Mouse (Mus musculus) retina, postnatal 1 day (tissue): Measurements from ENCODE around the gene Gm20917.
"Not testable (repeated sequence)": the region's sequence is repeated elsewhere in the genome, so short reads cannot be mapped to it uniquely, and the experiment has no call there.

Experiments
- DNase-seq: peaks from one replicate; pipeline ENCODE4 v3.0.0-alpha.2; 2012

Gene Gm20917

DNA sequence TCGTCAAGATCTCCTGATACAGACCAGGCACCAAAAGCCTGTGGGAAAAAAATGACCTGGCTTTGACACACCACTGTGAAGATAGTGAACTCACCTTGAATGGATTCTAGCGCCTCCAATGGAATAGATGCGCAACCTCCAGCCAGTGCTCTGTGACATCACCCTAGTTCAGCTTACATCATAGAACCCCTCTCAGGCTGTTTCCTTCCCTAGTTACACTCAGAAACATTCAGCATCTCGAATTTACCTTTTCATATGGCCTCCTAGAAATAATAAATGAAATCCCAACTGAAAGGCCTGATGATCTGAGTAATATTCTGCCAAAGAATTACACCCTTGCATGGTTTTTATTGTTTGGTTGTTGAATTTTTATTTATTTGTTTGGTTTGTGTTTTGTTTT lies at the start of gene Gm20917:
Gene Gm20917, minus strand, starts transcription at position 101 of the 400 bp plus-strand sequence.
- DNase-seq, result not testable (repeated sequence)
